Mouse (Mus musculus) cerebellum, adult 11 months (tissue): ENCODE results near the gene Lrp5.
"Not testable (repeated sequence)": the region's sequence is repeated elsewhere in the genome, so short reads cannot be mapped to it uniquely, and the experiment has no call there.

Experiments
- DNase-seq: peaks from one replicate; pipeline ENCODE4 v3.0.0; 2022

Gene Lrp5

GRCm38 (mm10) chr19:3609826-3610225 lies 76.5 kb downstream of the Lrp5 start:
- no peak for DNase-seq

DNA sequence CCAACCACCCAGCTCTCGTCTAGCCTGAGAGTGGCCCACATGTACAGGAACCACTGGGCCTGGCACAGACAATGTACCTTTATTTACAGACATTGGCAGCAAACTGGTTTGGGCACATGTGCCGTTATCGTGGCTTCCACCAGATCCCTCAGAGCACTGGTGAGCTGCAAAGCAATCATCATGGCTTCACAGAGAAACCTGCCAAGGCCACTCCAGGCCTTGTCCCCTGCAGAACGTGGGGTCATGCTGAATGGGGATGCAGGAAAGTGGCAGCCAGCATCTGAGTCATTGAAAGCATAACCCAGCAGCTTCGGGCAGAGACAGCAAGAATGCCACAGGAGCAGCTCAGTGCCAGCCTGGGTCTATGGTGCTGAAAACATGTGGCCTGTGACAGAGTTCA lies 92.0 kb downstream of the Lrp5 start:
- DNase-seq: no peak

DNA sequence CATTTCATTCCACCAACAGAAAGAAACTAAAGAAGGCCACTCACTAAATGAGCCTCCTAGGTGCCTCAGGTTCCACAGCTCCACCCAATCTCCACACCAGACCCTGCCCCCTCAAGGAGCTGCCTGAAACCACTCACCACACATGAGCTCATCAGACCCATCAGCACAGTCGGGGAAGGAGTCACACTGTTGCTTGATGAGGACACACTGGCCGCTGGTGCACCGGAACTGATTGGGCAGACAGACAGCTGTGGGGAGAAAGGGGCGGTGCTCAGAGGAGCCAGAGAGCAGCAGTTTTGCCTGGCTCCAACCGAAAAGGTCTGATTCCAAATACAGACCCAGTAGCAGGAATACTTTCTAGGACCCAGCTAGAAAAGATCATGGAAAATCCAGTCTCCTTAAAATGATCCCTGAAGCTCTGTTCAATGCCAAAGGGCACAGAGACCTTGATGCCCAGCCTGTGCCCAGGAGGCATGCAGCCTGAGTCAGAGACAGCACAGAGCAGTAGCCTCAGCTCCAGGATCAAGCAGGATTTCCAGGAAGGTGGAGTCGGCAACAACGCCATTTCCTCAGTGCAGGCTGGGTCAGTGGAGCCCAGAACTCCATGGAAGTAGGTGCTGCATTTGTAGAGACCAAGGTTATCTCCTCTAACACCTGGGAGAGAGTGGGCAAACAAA lies 92.8 kb downstream of the Lrp5 start:
- no peak for DNase-seq

DNA sequence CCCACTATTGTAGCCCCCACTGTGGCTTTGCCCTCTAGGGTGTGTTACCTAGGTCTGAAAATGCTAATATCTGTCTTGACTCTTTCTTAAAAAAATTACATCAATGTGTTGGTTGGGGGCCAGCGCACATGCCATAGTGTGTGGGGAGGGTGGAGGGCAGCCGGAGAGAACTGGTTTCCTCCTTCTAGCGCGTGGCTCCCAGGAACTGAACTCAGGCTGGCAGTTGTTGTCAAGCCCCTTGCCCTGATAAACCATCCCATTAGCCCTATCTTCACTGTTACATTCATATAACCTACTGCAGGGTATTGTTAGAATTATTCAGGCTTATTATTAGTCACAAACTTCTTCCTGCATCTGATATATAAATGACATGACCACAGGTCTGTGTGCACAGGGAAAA lies 96.4 kb downstream of the Lrp5 start:
- DNase-seq: no peak

DNA sequence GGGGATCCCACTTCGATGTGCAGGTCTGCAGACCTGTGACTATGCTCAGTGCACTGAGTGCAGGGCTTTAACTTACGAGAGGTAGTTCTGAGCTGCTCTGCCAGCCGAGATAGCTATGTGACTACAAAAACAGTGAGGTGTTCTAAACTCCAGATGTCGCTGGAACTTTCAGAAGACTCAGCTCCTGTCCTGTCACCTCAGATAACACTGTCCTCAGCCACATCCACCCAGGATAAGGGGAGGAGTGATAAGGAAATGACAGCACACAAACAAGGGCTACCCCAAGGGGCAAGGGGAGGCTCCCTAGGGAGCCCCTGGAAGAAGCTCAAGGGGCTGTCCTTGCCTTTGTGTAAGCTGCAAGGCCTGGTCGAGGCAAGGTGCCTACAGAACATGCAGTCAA lies 96.8 kb downstream of the Lrp5 start:
- DNase-seq: no peak

GRCm38 (mm10) chr19:3587729-3588128 lies 98.6 kb downstream of the Lrp5 start:
- DNase-seq: not testable (repeated sequence)

- no peak for DNase-seq
These were observed 99.8 kb downstream of the Lrp5 start for GRCm38 (mm10) chr19:3586540-3586939.

DNA sequence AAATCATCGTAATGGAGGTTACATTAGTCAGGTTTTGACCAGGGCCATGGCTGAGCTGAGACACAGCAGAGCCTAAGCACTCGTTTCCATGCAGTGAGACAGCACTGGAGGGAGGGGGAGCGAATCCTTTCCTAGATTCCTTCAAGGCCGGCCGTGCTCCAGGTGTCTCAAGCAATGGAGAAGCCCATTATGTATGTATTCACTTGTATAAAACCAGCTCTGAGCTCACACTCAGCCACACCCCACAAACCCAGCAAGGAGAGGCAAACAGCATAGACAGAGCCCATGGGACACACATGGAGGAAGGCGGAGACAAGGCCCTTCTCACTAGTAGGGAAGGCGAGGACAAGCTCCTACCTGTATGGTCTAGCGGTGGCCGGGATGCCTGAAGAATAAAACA lies 100.3 kb downstream of the Lrp5 start:
- no peak for DNase-seq

GRCm38 (mm10) chr19:3581326-3581725 lies 105.0 kb downstream of the Lrp5 start:
- DNase-seq: peak; percentile 62

DNA sequence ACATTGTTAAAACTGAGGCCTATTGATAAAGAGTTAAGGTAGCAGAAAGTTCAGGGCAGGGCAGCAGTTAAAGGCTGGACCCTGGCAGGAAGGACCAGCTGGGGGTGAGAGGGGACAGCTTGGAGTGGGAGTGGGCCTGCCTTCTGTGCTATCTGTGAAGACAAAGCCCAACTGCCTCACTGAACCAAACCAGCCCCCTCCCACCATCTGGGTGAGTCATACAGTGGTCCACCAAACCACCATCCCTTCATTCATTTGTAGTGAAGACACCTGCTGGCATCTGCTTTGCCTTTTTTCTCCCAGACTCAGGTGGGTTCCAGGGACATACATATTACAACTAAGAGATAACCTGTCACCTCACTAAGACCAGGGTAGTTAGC lies 108.5 kb downstream of the Lrp5 start:
- no peak for DNase-seq

DNA sequence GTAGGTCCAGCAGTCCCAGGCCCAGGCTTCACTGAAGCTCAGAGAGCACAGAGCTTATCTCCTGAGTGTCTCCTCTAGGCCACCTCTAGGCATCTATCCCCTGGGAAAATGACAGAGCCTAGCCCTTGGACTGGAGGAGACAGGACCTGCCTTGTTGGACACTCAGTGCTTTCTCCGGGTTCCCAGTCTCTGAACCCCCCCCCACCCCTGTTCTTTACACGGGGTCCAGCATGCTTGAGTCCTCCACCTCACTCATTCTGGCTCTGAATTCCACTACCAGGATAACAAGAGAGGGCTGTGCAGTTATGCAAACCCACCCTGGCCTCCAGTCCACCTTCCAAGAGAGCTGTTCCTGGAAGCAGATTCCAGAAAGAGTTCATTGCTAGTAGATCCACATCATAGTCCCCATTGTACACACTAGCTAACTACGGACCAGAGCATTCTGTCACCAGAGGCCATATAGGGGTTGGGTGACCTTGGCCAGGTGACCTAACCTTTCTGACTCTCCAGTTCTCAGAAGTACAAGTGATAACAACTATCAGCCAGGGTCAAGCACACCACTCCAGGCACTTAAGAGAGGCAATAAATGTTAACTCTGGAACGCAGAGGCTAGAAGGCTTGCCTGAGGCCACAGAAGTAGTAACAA lies 109.0 kb downstream of the Lrp5 start:
- no peak for DNase-seq

GRCm38 (mm10) chr19:3576451-3577264 lies 109.7 kb downstream of the Lrp5 start:
- peak; percentile 34 for DNase-seq

GRCm38 (mm10) chr19:3575632-3576384 lies 110.6 kb downstream of the Lrp5 start, which contains the start of gene Ppp6r3:
Ppp6r3 (minus strand) TSS chr19:3575749.
- DNase-seq: peak; percentile 98

- no peak for DNase-seq
These were observed 111.1 kb downstream of the Lrp5 start for GRCm38 (mm10) chr19:3575276-3575631.

- no peak for DNase-seq
These were observed 111.7 kb downstream of the Lrp5 start for GRCm38 (mm10) chr19:3574593-3575094.

DNA sequence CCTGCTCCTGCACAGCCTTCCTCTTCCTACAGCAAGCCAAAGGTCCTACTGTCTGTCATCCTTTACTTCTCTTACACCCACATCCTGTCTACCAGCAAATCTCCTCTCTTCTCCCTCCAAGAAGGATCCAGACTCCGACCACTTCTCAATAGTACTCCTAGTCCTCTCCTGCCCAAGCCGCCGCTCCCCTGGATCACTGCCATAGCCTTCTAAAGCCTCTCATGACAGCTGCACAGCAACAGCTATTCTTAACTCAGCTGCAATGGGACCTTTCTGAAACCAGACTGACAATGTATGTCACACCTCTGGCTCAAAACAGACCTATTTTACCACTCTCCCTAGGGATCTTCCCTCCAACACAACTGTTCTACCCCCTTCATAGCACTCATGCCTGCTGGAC lies 122.1 kb downstream of the Lrp5 start:
- DNase-seq: no peak

GRCm38 (mm10) chr19:3562752-3563151 lies 123.6 kb downstream of the Lrp5 start:
- DNase-seq: no peak

- DNase-seq: no peak
These were observed 124.1 kb downstream of the Lrp5 start for GRCm38 (mm10) chr19:3562298-3562697.

- DNase-seq: no peak
These were observed 130.1 kb downstream of the Lrp5 start for GRCm38 (mm10) chr19:3556169-3556827.

DNA sequence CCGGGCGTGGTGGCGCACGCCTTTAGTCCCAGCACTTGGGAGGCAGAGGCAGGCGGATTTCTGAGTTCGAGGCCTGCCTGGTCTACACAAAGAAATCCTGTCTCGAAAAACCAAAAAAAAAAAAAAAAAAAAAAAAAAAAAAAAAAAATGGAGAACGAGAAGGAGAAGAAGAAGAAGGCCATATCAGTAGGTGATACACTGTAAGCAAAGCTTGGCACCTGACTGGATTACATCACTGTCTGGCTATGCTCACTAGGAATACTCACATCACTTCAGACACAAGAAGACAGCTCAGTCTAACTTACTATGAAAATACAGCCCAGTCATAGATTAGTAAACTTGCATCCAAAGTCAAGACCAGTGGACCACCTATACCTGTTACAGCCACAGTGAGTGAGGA lies 131.6 kb downstream of the Lrp5 start:
- DNase-seq: no peak

GRCm38 (mm10) chr19:3551573-3552159 lies 134.7 kb downstream of the Lrp5 start:
- DNase-seq: no peak

DNA sequence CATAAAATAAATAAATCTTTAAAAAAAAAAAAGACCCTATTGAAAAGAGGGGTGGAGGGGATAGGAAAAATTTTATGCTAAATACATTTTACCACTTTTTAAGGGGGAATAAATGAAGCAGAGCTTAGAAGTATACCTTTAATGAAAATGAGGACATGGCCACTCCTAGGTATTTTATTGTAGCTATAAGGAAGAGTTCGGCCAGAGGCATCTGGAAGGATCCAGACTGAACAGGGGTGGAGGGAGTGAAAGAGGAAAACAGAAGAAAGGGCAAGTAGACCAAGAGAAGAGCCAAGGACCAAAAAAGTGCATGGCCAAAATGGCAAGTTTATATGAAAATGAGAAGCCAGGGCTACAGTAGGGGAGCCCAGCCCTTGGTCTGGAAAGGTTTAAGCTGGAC lies 136.3 kb downstream of the Lrp5 start:
- no peak for DNase-seq
